Mouse (Mus musculus) stomach, postnatal 0 days (tissue): ENCODE data around the gene Lrrc61.

Source experiments
- CTCF ChIP-seq: IDR thresholded peaks from 2 replicates; pipeline ENCODE4 v1.5.1; 2016; ENCODE audit warnings: antibody characterized with exemption, low read depth, mild to moderate bottlenecking, moderate library complexity
- EP300 ChIP-seq: optimal IDR thresholded peaks from 2 replicates; pipeline ENCODE3; 2016; ENCODE audit warnings: antibody characterized with exemption

GRCm38 (mm10) chr6:48597233-48597625 lies 42.6 kb downstream of the Lrrc61 start:
- TF ChIP-seq CTCF: no peak
- TF ChIP-seq EP300: no peak
